Mouse (Mus musculus) left cerebral cortex, postnatal 36 days (tissue): Measurements from ENCODE around the gene Nrxn2. TPM values are rescaled to one million over a fixed set of nuclear protein-coding genes. Genes with fewer than 3 reads are reported as not detected.
A peak's percentile ranks its signal among the peaks of the same experiment; 100 is the strongest.

Source experiments
- DNase-seq, 2 experiments: peaks; one replicate each; pipeline ENCODE4 v3.0.0; 2021 to 2022; ENCODE audit warnings: low spot score in 2 of 2, mixed read lengths in 1 of 2
- intact Hi-C: fragments of 180-260 bp; cut with DNase I; formaldehyde crosslinking; loops from one replicate; pipeline ENCODE4 v1.15.1; 2025
- total RNA-seq, 2 experiments: library from RNA; stranded (reverse); gene quantifications; 2 replicates each; pipeline ENCODE4 v1.2.3; 2021

Gene Nrxn2
- total RNA-seq = 100 to 1,000 TPM; 635 to 658 TPM

DNA sequence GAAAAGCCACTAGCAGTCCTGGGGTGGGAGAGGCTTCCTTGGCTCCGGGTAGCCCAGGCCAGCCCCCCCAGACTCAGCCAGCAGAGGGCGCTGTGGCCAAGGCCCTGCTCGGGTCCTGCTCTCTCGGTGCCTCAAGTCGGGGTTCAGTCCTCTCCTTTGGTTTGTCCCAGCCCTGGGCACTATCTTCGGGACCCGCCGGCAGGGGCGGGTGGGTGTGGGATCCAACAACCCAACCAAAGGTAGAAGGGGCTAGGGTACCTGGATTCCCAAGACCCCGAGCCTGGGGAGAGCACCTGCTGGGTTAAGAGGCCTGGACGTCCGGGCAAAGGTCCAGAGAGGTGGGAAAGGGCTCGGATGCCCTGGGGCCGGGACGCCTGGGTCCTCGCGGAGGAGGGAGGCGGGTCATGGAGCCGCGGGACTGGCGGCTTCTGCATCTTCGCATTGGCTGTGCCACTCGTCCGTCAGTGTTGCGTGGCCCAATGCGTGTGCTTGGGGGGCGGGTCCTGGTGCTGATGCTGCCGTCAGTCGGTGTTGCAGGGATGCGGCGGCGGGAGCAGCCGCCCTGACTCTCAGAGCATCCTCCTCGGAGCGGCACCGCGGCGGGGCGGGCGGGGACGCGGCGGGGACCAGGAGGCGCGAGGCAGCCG is at the start of gene Nrxn2:
Nrxn2 (plus strand) TSS at position 499 of the 647 bp plus-strand sequence.
- intact Hi-C loops = loop anchor here (5.0 kb wide), 2 partner anchors 34 to 51 kb away; no protein-coding TSS in a partner anchor
- DNase-seq = peak; percentile 92 to 93

DNA sequence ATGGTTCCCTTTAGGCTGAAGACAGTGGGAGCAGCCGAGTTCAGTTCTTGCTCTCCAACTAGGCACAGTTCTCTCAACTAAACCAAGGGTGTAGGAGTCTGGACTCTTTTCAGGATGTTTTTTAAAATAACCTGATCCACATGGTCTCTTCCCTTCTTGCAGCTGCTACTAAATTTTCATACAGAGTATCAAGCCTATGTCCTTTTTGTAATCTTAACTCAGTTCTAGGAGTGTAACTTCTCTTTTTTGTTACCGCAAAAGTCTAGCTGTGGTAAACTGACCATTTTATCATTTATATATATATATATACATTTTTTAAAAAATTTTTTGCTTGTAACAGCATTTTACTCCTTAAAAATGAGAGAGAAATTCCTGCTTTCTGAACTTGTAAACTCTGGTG is 48.4 kb upstream of the Nrxn2 start:
- no peak for DNase-seq
- intact Hi-C loops = no loop called here

DNA sequence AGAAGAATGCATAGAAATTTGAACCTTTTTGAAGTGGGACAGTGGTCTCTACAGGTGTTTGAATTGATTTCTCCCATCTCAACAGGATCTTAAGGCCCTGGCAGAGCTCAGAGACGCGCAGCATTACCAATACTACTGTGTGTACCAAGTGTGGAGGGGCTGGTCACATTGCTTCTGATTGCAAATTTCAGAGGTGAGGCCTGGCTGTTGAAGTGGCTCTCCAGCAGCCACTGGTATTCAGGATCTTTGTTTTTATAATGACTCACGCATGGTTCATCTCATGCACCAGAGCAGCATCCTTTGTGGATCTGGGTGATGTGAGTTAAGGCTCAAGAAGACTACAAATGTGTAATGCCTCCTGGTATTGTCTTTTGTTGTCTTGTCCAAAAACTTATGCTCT is 46.1 kb upstream of the Nrxn2 start:
- DNase-seq = no peak
- intact Hi-C loops = no loop called here

DNA sequence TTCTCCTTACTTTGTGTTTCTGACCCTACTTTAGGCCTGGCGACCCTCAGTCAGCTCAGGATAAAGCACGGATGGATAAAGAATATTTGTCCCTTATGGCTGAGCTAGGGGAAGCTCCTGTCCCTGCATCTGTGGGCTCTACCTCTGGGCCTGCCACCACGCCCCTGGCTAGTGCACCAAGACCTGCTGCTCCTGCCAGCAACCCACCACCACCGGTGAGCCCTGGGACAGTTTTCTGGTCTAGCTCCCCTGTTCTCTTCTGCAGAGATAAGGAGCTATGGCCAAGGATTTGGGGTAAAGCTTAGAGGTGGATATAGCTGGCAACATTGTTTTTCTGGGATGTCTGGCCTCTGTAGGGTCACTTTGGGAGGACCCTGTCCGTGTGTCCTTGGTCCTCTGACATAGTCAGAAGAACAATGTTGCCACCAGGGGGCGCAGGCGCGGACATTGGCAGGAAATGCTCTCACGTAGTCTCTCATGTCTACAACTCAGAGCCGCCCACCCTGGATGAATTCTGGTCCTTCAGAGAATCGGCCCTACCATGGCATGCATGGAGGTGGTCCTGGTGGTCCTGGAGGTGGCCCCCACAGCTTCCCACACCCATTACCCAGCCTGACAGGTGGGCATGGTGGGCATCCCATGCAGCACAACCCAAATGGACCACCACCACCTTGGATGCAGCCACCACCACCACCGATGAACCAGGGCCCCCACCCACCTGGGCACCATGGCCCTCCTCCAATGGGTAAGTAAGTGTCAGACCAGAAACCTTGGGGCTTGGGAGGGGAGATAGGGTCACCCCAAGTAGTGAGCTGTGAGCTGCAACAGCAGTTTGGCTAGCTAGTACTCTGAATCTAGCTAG is 44.8 kb upstream of the Nrxn2 start:
- intact Hi-C loops = no loop called here
- peak; percentile 55 to 65 for DNase-seq

DNA sequence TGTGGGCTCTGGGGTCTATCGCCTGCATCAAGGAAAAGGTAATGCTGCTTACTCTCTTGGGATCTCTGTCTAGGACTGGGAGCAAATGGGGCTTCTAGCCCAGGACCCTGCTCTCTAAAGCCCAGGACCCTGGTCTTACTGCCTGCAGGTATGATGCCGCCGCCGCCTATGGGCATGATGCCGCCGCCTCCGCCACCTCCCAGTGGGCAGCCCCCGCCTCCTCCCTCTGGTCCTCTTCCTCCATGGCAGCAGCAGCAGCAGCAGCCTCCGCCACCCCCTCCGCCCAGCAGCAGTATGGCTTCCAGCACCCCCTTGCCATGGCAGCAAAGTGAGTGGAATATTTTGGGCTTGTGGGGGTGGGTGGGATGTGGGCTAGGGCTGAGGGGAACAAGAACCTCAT is 44.0 kb upstream of the Nrxn2 start:
- intact Hi-C loops = no loop called here
- DNase-seq = no peak

DNA sequence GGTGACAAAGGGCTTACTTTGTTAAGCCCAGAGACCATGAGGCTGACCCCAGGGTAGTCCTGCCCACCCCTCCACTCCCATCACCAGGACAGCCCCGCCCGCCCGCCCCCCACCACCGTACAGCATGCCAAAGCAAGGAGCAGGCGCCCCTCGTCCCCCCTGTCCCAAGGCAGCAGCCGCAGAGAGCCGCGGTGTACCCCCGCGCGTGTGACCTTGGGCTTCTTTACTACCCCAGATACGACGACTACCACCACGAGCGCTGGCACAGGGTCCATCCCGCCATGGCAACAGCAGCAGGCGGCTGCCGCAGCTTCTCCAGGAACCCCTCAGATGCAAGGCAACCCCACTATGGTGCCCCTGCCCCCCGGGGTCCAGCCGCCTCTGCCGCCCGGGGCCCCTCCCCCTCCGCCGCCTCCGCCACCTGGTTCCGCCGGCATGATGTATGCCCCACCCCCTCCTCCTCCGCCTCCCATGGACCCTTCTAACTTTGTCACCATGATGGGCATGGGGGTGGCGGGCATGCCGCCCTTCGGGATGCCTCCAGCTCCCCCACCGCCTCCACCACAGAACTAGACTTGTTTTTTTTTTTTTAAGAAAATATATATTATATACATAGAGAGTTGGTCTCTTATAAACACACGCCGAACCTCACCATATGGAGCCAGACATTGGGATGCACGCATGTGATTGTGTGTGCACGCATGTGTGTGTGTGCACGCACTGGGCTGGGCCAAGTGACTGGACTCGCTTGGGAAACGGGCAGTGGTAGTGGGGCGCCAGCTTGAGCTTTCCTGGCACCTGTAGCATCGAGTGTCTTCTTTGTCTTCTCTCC is 42.9 kb upstream of the Nrxn2 start:
- DNase-seq = peak in 1 of 2 experiments; percentile 3
- intact Hi-C loops = no loop called here

DNA sequence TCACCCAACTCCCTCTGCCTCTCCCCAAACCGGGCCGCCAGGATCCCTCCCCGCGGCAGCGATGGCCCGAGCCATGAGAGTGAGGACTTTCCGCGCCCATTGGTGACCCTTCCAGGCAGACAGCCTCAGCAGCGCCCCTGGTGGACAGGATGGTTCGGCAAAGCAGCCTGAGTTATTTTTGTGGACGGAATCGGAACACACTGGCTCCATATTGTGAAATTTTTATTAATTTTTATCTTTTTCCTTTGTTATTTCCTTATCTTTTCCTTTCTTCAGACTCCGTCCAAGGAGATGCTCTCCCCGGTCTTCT is 42.3 kb upstream of the Nrxn2 start:
- intact Hi-C loops = no loop called here
- peak in 1 of 2 experiments; percentile 19 for DNase-seq

DNA sequence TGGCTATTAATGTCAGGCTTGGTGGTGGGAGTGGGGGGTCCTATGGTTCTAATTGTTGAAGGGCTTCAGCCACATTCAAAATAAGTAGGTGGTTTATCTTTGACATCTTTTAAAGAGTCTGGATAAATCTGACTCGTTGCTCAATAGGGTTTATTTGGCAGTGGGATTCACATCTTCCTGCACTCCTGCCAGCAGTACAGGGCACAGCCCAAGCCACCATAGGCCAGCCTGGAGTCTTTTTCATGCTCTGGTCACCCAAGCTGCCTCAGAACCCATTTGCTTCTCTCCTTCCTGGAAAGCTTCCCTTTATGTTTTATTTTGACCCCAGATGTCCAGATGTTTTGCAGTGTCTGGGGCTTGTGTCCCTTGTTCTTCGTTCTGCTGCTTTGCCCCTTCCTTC is 41.9 kb upstream of the Nrxn2 start:
- intact Hi-C loops = no loop called here
- DNase-seq = no peak

DNA sequence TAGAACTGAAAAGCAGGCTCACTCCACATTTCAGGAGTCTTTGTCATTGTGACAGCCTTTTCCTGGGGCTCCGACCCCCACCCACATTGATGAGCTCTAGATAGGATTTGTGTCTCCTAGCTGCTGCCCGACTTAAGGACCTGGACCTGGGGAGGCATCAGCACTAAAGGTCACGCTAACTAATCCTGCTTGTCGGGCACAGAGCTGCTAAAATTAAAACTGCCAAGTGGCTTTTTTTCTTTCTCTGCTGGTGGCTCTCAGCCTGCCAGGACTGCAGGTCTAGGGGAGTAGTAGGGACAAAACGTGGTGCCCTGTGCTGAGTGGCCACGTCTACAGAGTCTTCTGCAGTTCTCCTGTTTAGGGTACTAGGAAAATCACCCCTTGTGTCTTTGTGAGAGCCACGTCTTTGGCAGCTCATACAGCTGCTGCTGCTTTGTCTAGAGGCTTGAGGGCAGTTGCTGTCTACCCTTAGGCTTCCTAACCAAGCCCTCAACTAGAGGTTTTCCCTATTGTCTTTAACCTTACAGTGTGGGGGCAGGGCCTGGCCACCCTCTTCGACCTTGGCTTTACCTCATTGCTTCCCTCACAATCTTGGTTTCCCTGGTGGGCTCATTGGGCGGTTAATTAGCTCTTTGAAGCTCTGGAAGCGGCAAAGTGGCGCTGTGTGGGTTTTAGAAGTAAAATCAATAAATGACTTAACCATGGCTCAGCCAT is 41.0 kb upstream of the Nrxn2 start:
- no peak for DNase-seq
- intact Hi-C loops = no loop called here

DNA sequence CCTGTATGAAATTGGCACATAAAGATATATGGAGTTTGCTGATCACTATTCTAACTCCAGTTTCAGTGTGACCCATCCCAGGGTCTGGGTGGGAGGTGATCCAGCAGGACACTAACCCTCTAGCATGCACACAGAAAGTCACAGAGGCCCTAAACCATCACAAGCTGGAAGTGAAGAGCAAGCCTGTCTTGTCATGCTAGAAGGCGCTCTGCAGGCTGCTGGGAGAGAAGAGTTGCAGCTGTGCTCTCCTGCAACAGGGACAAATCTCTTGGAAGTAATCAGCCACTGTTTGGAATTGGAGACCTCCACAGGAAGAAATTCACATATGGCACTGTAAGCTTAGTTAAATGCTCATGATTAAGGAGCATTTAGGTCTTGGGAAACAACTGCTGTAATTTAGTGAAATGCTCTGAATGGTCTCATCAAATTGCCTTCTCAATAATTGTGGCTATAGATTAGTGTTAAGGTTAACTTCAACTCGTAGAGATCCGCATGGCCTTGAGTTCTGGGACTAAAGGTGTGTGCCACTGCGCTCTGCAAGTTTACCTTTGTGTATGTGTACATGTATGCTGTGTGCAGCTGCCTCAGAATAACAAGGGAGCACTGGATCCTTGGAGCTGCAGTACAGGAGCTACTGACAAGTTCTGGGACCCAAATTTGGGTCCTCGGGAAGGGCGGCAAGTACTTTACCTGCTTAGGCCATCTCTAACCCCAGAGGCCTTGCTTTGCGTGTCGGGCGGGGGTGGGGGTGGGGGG is 37.9 kb upstream of the Nrxn2 start:
- DNase-seq = no peak
- intact Hi-C loops = no loop called here

DNA sequence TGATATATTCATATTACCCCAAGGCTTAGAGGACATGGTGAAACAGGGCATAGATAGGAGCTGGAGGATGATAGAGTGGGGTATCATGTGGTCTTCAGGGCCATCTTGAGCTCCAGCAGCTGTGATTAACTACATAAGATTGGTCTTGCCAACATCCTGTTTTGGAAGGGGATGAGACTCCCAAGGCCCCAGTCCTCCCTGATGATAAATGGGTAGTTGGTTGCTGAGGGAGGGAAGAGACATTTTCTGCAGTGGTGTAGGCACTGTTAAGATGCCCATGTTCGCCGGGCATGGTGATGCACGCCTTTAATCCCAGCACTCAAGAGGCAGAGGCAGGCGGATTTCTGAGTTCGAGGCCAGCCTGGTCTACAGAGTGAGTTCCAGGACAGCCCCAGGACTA is 37.3 kb upstream of the Nrxn2 start:
- intact Hi-C loops = no loop called here
- DNase-seq = no peak

DNA sequence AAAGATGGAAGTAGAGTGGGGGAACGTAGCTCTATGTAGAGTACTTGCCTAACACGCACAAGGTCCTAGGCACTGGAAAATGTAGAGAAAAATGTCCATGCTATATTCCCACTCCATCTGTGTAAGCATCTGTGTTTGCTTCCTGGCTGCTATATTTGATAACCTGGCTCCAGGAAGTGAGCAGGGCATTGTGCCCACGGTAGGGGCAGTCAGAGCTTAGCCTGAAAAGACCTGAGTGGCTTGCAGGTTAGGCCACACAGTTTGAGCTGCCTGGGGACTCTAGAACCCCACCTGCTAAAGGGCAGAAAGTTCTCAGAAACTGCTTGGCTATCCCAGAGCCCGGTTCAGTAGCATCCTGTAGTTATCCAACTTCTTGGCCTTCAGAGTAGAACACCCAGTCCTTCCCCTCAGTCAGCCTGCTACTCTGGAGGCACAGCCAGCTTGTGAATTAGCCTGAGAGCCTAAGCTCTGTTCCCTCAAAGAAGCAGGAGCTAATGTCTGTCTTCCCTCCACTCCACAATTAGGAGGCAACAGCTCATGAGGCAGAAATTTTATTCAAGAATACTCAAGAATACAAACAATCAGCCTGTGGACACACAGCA is 36.1 kb upstream of the Nrxn2 start:
- intact Hi-C loops = no loop called here
- DNase-seq = no peak

DNA sequence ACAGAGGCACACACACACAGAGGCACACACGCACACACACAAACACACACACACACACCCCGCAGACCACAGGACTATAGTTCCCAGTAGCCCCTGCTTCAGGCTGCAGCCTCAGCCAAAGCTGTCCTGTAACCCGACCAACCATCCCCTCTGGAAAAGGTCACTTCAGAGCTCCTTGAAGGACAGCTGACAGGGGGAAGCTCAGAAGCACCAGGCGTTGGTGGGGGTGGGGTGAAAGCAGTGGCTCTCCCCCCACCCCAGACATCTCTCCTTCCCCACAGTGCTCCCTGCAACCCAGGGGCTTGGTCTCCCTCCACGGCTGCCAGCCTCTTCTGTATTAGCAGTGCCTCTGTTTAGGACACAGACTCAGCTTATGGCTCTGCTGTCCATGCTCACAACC is 35.1 kb upstream of the Nrxn2 start:
- no peak for DNase-seq

DNA sequence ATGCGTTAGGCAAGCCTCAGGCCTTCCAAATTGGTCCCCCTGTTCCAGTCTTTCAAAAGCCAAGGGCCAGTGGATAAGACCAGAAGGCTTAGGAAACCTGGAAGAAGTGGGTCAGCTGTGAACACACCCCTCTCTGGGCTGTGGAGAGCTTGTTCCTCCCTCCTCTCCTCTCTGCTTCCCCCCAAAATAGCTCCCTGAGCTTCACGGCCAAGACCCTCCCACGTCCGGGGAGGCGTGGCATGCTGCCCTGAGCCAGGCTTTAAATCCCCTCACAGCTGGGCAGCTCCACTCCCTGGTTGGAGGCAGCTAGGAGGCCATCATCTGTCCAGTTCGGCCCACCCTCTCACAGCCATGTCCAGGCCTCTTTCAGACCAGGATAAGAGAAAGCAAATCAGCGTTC is 34.4 kb upstream of the Nrxn2 start, which contains the start of gene Pygm:
Pygm (plus strand) TSS at position 272 of the 400 bp plus-strand sequence.
- intact Hi-C loops = no loop called here
- DNase-seq = peak; percentile 62 to 69

More for the DNA sequence above, 35.1 kb upstream of the Nrxn2 start:
- intact Hi-C loops = no loop called here

DNA sequence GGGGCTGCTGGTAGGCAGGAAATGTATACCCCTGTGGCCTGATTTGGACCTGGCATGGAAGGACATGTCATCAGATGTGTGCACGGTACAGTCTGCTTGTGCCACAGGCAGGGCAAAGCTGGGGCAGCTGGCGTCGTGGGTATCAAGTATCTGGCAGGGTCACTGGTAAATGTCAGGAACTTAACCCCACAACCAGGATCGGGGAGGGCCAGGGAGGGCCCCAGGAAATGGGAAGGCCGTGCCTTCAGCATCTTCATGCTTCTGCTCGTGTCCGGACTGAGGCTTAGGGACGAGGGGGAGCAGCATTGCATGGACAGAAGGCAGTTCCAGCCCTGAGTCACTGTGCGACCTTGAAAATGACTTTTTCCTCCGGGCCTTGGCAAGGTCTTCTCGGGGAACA is 33.6 kb upstream of the Nrxn2 start:
- no peak for DNase-seq
- intact Hi-C loops = no loop called here

DNA sequence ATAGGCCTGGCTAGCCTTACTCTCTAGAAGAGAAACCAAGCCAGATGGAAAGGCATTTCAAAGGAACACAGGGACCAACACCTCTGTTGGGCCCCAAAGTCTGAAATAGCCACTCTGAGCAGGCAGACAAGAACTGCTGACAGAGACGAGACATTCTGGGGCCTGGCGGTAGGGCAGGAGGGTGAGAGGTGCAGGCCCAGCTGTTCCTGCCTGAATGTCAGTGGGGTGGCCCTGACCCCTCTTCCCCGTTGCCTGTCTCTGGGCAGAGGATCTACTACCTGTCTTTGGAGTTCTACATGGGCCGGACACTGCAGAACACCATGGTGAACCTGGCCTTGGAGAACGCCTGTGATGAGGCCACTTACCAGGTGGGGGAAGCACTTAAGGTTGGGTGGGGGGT is 33.1 kb upstream of the Nrxn2 start:
- DNase-seq = no peak

DNA sequence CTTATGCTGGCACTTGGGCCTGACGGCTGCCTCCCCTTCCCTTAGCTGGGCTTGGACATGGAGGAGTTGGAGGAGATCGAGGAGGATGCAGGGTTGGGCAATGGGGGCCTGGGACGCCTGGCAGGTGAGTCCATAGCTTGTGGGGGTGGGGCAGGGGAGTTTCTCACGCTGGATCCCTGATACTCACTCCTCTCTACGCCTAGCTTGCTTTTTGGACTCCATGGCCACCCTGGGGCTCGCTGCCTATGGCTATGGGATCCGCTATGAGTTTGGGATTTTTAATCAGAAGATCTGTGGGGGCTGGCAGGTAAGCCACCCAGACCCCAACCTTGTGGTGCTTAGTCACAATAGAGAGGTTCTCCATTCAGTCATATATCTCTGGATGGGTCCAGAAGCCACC is 32.7 kb upstream of the Nrxn2 start:
- DNase-seq = no peak
- intact Hi-C loops = no loop called here

More for the DNA sequence above, 33.1 kb upstream of the Nrxn2 start:
- intact Hi-C loops = no loop called here

DNA sequence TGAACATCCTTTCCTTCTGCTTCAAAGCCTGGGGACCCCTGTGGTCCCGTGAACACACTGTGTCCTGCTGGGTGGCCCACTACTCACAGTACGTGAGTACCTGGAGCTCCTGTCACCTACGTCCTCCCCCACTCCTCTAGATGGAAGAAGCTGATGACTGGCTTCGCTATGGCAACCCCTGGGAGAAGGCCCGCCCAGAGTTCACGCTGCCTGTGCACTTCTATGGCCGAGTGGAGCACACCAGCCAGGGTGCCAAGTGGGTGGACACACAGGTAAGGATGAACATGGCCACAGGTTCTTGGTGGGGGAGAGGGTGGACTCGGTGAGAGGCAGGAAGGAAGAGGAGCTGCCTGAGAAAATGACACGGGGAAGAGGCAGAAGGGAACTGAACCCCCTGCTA is 32.3 kb upstream of the Nrxn2 start:
- no peak for DNase-seq
- intact Hi-C loops = no loop called here

DNA sequence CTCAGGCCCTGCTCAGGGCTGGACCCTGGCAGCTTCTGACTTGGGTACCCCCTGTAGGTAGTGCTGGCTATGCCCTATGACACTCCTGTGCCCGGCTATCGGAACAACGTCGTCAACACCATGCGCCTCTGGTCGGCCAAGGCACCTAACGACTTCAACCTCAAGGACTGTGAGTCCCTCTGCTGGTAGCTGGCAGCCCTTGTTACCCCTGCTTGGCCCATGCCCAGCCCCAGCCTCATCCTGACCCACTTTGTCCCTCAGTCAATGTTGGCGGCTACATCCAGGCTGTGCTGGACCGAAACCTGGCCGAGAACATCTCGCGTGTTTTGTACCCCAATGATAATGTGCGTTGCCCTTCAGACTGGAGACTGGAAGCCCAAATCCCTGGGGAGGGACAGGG is 30.5 kb upstream of the Nrxn2 start:
- peak in 1 of 2 experiments; percentile 20 for DNase-seq
- intact Hi-C loops = no loop called here
